Mouse (Mus musculus): ENCODE data around the gene Tuba4a. TPM values are rescaled to one million over a fixed set of nuclear protein-coding genes. Genes with fewer than 3 reads are reported as not detected.
"Not testable (repeated sequence)": the region's sequence is repeated elsewhere in the genome, so short reads cannot be mapped to it uniquely, and the experiment has no call there.

The Tuba4a gene
- total RNA-seq, 2 experiments from 2014 or later: 369 to 777 TPM

DNA sequence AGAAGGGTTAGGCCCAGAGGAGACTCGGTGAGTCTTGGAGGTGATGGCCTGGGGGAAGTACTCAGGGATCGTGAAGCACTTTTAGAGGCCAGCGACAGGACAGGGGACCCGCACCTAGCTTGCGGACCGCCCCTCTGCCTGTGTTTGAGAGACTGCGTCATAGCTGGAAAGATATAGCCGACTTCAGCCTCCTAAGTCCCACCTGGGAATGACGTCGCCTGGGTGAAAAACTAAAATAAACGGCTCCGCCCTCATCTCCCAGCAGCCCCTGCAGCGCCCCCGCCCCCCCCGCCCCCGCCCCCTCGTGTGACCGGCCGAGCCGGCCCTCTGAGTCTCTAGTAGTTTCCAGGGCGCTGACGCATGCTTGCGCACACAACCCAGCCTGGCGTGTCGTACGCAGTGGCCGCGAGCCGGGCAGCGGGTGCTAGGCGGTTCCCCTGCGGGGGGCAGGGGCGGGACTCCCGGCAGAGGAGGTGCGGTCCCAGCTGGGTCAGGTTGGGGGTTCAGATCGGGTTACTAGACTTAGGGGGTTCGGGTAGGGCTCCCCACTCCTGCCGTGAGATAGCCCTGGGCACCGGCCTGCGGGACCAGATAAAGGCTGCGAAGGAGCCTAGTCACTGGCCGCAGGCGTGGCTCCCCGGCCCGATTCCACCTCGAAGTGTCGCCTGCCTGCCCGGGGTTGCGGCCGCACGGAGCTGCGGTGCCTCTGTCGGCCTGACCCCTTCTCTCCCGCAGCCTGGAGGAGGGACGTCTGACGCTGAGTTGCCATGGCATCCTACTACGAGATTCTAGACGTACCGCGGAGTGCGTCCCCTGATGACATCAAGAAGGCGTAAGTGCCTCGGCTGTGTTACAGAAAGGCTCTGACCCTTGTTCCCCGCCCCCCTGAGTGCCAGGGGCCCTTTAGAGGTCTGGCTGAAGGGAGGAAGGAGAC is 16.7 kb upstream of the Tuba4a start, which contains the start of gene Dnajb2:
Gene Dnajb2, plus strand, starts transcription at position 290 of the 934 bp plus-strand sequence.
- ATAC-seq (replicated peaks; ENCODE audit: poor library complexity): peak; percentile 69

DNA sequence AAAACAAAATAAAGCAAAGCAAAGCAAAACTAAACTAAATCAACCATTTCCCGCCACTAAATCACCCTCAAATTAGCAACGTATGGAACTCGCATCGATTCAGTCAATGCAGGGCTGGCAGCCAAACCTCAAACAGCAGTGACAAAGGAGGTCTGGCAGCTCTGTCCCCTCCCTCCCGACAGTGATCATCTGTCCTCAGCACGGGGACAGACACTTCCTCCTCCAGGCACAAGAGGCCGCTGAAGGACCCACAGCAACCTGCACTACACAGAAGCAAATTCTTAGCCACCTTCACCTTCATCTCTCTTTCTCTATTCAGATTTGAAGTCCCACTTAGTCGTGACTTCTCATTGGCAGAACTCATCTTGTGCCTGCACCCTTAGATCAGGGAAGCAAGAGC is 14.9 kb upstream of the Tuba4a start:
- peak; percentile 79 for ATAC-seq (replicated peaks; ENCODE audit: poor library complexity)

DNA sequence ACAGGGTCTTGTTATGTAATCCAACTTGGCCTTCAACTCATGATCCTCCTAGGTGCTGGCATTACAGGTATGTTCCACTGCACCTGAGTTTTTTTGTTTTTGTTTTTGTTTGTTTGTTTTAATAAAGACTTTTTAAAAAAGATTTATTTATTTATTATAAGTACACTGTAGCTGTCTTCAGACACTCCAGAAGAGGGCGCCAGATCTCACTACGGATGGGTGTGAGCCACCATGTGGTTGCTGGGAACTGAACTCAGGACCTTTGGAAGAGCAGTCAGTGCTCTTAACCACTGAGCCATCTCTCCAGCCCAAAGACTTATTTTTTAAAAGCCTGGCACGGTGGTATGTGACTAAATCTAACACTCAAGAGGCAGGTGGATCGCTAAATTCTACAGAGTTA is 12.8 kb upstream of the Tuba4a start:
- not testable (repeated sequence) for ATAC-seq (replicated peaks; ENCODE audit: poor library complexity)

DNA sequence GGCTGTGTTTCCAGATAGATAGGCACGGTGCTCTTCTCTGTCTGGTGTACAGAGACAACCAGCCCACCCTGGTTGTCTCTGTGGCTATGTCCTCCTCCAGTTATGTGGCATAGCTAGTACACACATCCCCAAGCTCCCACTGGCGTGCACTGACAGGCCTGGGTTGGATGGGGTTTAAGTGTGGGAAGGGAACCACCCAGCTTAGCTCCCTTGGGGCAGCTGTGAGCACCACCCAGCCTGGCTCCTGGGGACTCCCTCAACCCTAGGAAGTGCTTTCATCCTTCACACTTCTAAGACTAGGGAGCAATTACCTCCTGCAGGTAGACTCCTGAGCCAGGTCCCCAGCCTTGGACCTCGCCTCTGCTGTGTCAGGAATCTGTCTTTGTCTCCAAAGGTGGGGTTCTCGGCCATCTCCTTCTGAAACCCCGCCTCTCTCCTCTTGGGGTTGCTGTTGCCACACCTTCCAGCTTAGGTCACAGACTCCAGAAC is 12.0 kb upstream of the Tuba4a start, which contains the start of gene A630095N17Rik:
Gene A630095N17Rik, minus strand, starts transcription at position 439 of the 489 bp plus-strand sequence.
- no peak for ATAC-seq (replicated peaks; ENCODE audit: poor library complexity)

DNA sequence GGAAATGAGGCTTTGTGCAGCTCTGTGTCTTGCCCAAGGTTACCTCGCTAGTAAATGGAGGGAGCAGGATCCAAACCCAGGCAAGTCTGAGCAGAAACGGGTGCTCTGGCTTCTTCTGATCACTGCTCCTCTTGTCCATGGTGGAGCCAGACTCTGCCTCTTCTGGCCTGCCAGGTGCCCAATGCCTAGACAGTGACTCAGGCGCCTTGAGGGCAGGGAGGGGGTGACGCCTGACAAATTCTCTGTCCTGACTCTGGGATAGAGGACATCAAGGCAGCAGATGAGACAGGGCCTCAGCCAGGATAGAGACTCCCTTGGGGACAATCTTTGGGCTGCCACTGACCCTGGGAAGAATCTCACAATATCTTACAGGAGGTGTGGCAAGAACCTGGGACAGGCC is 11.6 kb upstream of the Tuba4a start:
- no peak for ATAC-seq (replicated peaks; ENCODE audit: poor library complexity)

DNA sequence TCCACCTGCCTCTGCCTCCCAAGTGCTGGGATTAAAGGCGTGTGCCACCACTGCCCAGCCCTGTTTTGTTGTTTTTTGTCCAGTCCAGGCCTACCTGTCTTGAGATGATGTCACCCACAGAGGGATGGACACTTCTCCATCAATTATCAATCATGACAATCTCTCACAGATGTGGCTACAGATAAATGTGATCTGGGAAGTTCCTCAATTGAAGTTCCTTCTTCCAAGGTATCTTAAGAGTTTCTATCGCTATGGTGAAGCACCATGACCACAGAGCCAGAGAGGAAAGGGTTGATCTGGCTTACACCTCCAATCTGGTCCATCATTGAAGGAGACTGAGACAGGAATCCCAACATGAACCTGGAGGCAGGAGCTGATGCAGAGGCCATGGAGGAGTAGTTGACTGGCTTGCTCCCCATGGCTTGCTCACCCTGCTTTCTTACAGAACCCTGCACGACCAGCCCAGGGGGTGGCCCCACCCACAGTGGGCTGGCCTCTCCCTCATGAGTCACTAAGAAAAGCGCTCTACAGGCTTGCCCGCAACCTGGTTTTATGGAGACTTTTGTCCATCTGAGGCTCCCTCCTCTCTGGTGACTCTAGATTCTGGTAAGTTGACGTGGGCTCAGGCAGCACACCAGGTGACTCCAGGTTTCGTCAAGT is 10.8 kb upstream of the Tuba4a start:
- no peak for ATAC-seq (replicated peaks; ENCODE audit: poor library complexity)

DNA sequence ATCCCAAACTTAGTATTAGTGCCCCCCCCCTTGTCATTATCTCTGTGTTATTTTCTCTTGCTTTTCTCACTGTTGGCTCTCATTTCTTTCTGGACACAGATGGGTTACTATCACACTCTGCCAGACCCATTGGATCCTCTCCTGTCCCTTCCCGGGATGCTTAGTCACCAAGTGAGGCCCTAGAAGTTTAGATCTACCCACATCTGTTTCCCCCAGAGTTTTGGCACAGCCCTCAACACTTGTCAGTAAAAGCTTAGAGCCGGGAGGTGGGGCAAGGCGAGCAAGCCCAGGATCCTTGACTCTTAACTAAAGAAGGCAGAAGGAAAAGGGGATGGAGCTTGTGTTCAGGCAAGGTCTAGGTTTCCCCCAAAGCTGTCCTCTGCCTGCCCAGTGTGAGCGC is 9.5 kb upstream of the Tuba4a start:
- peak; percentile 79 for ATAC-seq (replicated peaks; ENCODE audit: poor library complexity)

DNA sequence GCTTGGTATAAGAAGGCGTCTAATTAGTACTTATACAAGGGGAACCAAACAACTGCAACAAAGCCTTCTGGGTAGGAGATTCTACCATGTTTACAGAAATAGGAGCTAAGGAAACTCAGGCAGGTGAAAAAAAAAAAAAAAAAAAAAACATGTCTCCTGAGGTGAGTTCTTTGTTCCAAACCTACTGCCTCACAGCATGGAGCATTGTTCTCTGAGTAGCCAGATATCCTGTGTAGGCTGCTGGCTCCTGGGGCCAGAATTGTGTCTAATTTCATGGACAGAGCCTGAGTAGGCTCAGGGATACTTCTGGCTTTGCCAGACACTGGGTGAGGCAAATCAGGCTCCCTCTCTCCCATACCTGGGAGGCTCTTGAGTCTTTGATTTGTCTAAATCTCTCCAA is 8.0 kb upstream of the Tuba4a start:
- ATAC-seq (replicated peaks; ENCODE audit: poor library complexity): no peak

DNA sequence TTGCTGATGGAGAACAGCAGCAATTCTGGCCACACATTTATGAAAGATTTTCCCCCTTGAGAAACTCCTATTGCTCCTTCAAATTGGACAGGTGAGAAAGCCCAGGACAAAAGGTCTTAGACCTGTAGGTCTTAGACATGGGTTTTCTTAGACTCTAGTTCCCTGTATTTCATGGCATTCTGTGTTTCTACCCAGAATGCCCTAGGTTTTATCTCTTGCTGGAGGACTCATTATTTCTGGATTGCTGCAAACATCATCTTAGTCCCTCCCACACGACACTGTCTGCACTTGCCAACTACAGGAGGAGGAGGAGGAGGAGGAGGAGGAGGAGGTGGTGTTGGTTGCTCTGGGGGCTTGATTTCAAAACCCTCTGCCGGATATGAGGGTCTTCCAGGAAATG is 6.5 kb upstream of the Tuba4a start:
- no peak for ATAC-seq (replicated peaks; ENCODE audit: poor library complexity)

DNA sequence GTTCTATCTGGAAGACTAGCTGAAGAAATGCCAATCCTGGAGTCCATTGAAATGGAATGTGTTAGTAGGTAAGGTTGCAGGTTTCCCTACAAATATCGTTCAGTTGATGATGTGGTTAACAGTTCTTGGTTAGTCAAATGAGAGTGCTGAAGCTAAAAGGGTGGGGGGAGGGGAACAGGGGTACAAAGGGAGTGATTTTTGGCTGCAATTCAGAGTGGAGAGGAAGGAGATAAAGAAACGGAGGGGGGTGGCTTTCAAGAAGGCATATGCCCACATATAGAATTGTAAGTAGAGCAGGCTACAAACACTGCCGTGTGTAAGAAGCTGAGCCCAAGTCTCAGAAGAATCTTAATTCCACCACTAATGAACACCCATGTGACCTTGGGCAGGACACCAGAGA is 5.8 kb upstream of the Tuba4a start:
- ATAC-seq (replicated peaks; ENCODE audit: poor library complexity): no peak

DNA sequence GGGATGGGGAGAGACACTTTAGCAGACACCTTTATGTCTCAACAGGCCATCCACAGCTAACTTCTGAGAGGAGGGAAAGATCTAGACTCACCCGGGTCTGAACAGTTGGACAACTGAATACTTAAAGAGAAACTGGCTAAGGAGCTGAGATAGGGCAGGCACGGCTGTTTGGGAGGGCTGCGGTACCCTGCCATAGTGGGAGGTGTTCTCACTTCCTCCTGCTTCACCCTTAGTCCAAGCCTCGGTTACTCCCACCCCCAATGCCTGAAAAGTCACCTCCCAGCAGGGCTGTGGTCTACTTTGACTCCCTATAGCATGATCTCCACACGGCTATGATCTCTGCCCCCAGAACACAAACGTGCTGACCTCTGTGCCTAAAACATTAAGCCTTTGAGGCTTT is 3.9 kb upstream of the Tuba4a start:
- ATAC-seq (replicated peaks; ENCODE audit: poor library complexity): peak; percentile 45

DNA sequence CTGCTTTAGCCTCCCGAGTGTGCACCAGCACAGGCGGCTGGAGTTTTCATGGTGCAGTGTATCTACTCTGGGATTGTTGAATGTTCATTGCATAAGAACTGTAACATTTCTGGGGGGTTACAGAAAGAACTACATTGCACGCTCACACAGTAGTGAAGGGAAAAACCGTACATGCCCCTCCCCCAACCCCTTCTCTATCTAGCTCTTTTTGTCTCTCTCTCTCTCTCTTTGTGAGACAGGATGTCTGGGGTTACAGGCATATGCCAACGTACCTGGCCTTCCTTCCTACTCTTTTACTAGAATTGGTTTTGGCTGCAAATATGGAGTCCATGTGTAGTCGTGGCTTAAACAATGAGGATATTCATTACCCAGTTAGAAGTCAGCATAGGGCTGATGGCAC is 3.3 kb upstream of the Tuba4a start:
- ATAC-seq (replicated peaks; ENCODE audit: poor library complexity): no peak

DNA sequence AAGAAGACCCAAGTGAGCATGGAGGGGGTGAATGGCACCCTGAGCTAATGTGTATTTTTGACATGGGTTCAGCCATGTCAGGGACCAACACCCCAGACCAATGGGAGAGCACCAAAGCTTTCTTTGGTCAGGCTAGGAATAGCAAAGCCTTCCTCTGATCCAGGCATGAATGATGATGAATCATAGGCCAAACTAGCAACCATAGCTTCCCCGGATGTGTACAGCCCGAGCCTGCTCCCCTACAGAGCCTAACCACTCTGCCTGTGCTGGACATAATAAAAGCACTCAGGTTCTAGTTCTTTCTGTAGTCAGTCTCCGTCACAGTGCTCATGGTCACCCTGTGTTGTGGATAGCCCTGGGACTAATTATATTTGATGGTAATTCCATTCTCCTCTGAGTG is 1.9 kb upstream of the Tuba4a start:
- no peak for ATAC-seq (replicated peaks; ENCODE audit: poor library complexity)

DNA sequence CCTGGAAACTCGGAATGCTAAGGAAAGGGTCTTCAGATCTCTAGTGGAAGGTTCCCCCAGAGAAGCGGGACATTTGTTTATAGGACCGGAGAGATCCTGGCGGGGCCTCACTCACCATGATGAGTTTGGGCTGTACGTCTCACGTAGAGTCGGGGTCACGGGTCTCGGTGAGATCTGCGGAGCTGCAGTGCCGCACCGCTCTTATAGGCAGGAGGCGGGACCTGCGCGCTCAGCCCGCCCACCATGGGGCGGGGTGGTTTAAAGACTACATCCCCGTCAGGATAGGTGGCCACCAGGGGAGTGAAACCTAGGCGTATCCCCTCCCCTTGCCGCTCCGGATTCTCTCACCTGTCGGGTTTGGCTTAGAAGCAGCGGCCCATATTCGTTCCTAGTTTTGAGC is 587 bp downstream of the Tuba4a start:
- peak; percentile 67 for ATAC-seq (replicated peaks; ENCODE audit: poor library complexity)

DNA sequence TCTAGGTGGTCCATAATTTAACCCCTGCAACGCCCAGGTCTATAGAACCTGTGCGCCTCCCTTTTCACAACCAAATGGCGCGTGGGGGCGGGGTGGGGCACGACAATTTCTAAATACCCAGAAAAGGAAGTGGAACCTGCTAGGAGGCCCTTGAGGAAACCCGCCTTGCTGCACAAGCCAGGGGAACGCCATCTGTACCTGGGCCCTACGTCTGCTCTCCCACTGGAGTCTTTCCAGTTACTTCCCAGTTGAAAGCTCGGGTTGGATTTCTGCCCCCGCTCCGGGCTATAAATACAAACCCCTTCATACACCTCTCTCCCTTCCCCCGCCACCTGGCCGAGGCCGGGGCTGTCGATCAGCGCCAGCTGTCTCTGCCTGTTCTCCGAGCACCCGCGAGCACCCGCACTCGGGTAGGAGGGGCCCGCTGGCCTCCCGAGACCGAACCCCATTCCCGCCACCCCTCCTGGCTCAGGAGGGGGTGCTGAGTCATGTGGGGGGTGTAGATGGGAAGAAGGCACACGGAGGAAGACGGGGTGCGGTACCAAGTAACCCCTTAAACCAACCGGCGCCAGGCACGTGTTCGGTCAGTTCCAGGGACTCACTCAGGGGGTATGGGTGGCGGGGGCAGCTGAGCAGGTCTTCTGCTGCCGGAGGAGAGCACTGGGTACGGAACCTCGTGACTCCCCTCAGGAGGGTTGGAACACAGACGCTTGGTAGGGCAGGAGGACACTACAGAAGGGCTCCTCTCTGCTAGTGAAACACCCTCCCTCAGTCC is 1.3 kb downstream of the Tuba4a start:
- peak; percentile 30 for ATAC-seq (replicated peaks; ENCODE audit: poor library complexity)

DNA sequence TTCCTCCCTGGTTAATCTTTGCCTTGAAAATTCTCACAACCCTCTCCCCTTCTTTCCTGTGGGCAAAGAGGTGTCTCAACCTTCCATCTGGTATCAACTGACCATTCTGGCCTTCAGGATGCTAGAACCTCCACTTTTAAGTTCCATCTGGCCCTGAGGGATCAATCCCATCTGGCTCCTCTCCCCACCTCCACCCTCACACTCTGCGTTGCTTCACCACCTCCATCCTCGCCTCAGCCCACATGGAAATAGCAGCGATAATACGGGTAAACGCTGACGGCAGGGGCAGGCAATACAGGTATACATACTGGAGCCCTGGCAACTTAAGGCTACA is 1.8 kb downstream of the Tuba4a start:
- ATAC-seq (replicated peaks; ENCODE audit: poor library complexity): no peak

DNA sequence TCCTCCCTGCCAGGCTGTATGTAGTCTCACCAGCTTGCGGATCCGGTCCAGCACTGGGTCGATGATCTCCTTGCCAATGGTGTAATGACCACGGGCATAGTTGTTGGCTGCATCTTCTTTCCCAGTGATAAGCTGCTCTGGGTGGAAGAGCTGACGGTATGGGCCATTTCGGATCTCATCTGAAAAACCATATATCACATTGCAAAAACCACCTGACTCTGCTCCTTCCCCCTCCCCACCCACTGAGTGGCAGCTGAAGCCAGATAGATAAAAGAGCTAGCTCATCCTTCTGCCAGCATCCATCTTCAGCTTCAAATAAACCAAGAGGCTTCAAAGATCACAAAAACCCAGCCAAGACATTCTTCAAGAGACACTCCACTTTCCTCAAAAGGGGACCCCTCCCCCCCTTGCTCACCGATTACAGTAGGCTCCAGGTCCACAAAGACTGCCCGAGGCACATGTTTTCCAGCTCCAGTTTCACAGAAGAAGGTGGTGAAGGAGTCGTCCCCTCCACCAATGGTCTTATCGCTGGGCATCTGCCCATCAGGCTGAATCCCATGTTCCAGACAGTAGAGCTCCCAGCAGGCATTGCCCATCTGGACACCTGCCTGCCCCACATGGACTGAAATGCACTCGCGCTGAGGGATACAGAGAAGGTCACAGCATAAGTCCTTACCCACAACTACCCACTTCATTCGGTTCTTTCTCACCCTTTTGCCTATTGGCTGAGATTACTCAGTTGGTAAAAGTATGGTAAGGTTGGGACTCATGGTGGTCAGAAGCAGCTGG is 2.7 kb downstream of the Tuba4a start:
- ATAC-seq (replicated peaks; ENCODE audit: poor library complexity): peak; percentile 20

DNA sequence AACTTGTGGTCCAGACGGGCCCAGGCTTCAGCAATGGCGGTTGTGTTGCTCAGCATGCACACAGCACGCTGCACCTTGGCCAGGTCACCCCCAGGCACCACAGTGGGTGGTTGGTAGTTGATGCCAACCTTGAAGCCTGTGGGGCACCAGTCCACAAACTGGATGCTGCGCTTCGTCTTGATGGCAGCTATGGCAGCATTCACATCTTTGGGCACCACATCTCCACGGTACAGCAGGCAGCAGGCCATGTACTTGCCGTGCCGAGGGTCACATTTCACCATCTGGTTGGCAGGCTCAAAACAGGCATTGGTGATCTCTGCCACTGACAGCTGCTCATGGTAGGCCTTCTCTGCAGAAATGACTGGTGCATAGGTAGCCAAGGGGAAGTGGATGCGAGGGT is 3.9 kb downstream of the Tuba4a start:
- no peak for ATAC-seq (replicated peaks; ENCODE audit: poor library complexity)

DNA sequence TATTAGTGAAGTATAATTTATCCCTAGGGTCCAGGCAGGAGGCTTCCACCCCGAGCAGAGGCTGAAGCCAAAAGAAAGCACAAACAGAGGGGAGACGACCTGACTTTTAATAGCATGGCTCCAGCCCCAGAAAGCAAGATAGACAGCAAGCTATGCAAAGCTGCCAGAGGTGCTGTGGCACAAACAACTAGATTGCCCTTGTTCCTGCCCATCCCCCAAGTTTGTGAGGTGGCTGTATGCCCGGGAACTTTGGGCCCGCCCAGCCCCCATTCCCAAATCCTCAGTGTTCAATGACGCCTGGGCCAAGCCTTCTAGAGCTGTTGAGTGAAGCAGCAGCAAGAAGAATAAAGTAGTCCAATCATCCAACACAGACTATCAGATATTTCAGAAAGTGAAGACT is 4.8 kb downstream of the Tuba4a start:
- ATAC-seq (replicated peaks; ENCODE audit: poor library complexity): no peak

DNA sequence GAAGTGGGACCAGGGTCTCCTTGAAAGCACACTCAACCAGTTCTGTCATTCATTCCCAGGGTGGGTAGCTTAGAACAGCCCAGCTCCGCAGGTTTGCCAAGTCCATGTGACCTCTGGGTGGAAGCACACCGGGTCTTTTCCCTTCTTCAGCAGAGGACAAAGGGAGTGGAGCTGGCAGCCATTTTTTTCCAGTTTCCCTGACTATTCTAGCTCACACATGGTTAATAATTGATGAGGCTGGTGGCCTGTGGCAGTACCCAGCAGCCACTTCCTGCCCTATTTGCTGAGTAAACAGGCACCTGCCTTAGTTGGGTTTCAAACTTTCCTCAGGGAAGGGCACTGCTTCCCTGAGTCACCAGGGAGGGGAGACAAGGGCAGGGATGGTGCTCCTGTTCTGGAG is 5.2 kb downstream of the Tuba4a start:
- ATAC-seq (replicated peaks; ENCODE audit: poor library complexity): no peak

DNA sequence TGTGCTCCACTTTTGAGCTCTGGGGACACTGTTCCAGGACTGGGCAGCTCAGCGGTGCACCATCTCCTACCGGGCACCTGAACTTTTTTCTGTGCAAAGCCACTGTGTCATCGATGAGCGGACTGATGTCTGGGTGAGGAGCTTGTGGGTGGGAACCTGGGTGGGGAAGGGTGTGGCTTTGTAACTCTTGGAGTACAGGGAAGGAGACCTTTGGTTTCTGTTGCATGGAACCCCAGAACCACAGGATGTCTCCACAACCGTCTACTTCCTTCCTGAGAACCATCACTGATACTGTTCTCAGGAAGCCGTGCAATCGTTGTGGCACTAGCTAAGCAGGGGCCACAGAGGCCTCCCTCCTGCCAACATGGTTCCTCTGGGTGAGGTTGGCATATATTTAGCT is 6.6 kb downstream of the Tuba4a start:
- ATAC-seq (replicated peaks; ENCODE audit: poor library complexity): peak; percentile 49
